Mouse (Mus musculus) thymus, adult 2 months (tissue): ENCODE results near the gene Alox12b. TPM values are rescaled to one million over a fixed set of nuclear protein-coding genes. Genes with fewer than 3 reads are reported as not detected.

Experiments
- DNase-seq: peaks from one replicate; pipeline ENCODE4 v3.0.0; 2021
- H3K27ac ChIP-seq: fragments of 200-500 bp; 2 replicates; pipeline ENCODE4 v1.5.1; 2012; ENCODE audit warnings: low read length, control low read depth; ENCODE audit not compliant: control insufficient read depth, insufficient read depth
- H3K27me3 ChIP-seq: fragments of 200-500 bp; 2 replicates; pipeline ENCODE4 v1.6.1; 2012; ENCODE audit warnings: mild to moderate bottlenecking, low read length, moderate library complexity, mixed read lengths; ENCODE audit not compliant: control insufficient read depth, insufficient read depth
- H3K36me3 ChIP-seq: fragments of 200-500 bp; 2 replicates; pipeline ENCODE4 v1.6.1; 2012; ENCODE audit warnings: mild to moderate bottlenecking, low read length, moderate library complexity; ENCODE audit not compliant: control insufficient read depth, insufficient read depth
- H3K4me1 ChIP-seq: fragments of 200-500 bp; replicated peaks from 2 replicates; pipeline ENCODE4 v1.6.1; 2012; ENCODE audit warnings: low read length; ENCODE audit not compliant: control insufficient read depth, insufficient read depth
- H3K4me3 ChIP-seq: fragments of 200-500 bp; 2 replicates; pipeline ENCODE4 v1.5.1; 2012; ENCODE audit warnings: mild to moderate bottlenecking, low read length, control low read depth, moderate library complexity; ENCODE audit not compliant: control insufficient read depth, insufficient read depth
- CTCF ChIP-seq: fragments of 200-500 bp; IDR thresholded peaks from 2 replicates; pipeline ENCODE4 v1.5.1; 2012; ENCODE audit warnings: mild to moderate bottlenecking, control low read depth, low read length, moderate library complexity, borderline replicate concordance; ENCODE audit not compliant: control insufficient read depth, poor library complexity, insufficient read depth; ENCODE audit errors: extremely low read depth
- POLR2A ChIP-seq: fragments of 200-500 bp; IDR thresholded peaks from 2 replicates; pipeline ENCODE4 v1.6.1; 2012; ENCODE audit warnings: mild to moderate bottlenecking, low read length, control low read depth, moderate library complexity; ENCODE audit not compliant: control insufficient read depth, poor library complexity, insufficient read depth; ENCODE audit errors: extremely low read depth
- WGBS: fragments of 180-500 bp; shearing (Covaris S2); methylation state at CpG from one replicate; pipeline ENCODE4 v1.1.7; 2018; 5-methylcytosine and 5-hydroxymethylcytosine counted together
- polyA plus RNA-seq: library from polyadenylated mRNA; depleted of rRNA; stranded (reverse); fragments of >200 nt; gene quantifications from 2 replicates; pipeline ENCODE4 v1.2.3, GENCODE M21; 2012

Gene Alox12b
- polyA plus RNA-seq, 1 experiment = 1.00 TPM

GRCm38 (mm10) chr11:69172606-69173005, 15.8 kb downstream of the Alox12b start:
- no peak overlapping the region for H3K4me3 ChIP-seq
- H3K4me1 ChIP-seq = no peaks in the 10 kb centered on the region
- TF ChIP-seq POLR2A (no peak), CTCF (no peak)
- H3K36me3 ChIP-seq = no peaks in the 10 kb centered on the region
- H3K27ac ChIP-seq = no peak overlapping the region
- WGBS = 96% methylated on average over 2 of the region's 2 CpGs
- no peaks in the 10 kb centered on the region for H3K27me3 ChIP-seq
- no peak for DNase-seq

- no peak for DNase-seq
- Histone ChIP-seq H3K27me3 (no peaks in the 10 kb centered on the region), H3K4me3 (no peak overlapping the region), H3K36me3 (no peaks in the 10 kb centered on the region), H3K4me1 (no peaks in the 10 kb centered on the region), H3K27ac (no peak overlapping the region)
- 95% methylated on average over 7 of the region's 7 CpGs for WGBS
- TF ChIP-seq CTCF = no peak
- TF ChIP-seq POLR2A = no peak
Measured at GRCm38 (mm10) chr11:69174722-69175121, 17.9 kb downstream of the Alox12b start.

GRCm38 (mm10) chr11:69178525-69178924, 21.7 kb downstream of the Alox12b start:
- H3K27me3 ChIP-seq = no peaks in the 10 kb centered on the region; the same call in 1 of the 2 replicates
- H3K4me3 ChIP-seq = no peak overlapping the region
- H3K4me1 ChIP-seq = no peaks in the 10 kb centered on the region
- no peaks in the 10 kb centered on the region for H3K36me3 ChIP-seq
- DNase-seq = no peak
- TF ChIP-seq POLR2A (no peak), CTCF (no peak)
- 83% methylated on average over 3 of the region's 3 CpGs for WGBS
- no peak overlapping the region for H3K27ac ChIP-seq

GRCm38 (mm10) chr11:69179512-69179911, 22.7 kb downstream of the Alox12b start:
- Histone ChIP-seq H3K36me3 (no peaks in the 10 kb centered on the region), H3K4me1 (no peaks in the 10 kb centered on the region), H3K27ac (no peak overlapping the region), H3K27me3 (no peaks in the 10 kb centered on the region; the same call in 1 of the 2 replicates), H3K4me3 (no peak overlapping the region)
- no peak for DNase-seq
- TF ChIP-seq CTCF (no peak), POLR2A (no peak)
- WGBS = 89% methylated on average over 3 of the region's 3 CpGs

- WGBS = 89% methylated on average over 4 of the region's 4 CpGs
- no peak for TF ChIP-seq POLR2A
- no peak overlapping the region for H3K27ac ChIP-seq
- no peaks in the 10 kb centered on the region for H3K4me1 ChIP-seq
- no peaks in the 10 kb centered on the region for H3K36me3 ChIP-seq
- no peak overlapping the region for H3K4me3 ChIP-seq
- DNase-seq = no peak
- H3K27me3 ChIP-seq = no peaks in the 10 kb centered on the region; the same call in 1 of the 2 replicates
Measured at GRCm38 (mm10) chr11:69180120-69180519, 23.3 kb downstream of the Alox12b start.

- TF ChIP-seq POLR2A = no peak
- TF ChIP-seq CTCF = no peak
- no peaks in the 10 kb centered on the region for H3K36me3 ChIP-seq
- H3K27me3 ChIP-seq = no peaks in the 10 kb centered on the region; the same call in 1 of the 2 replicates
- DNase-seq = no peak
- 93% methylated on average over 5 of the region's 5 CpGs for WGBS
- H3K4me3 ChIP-seq = no peak overlapping the region
- H3K27ac ChIP-seq = no peak overlapping the region
- H3K4me1 ChIP-seq = no peaks in the 10 kb centered on the region
Measured at GRCm38 (mm10) chr11:69185031-69185430, 28.2 kb downstream of the Alox12b start.

- Histone ChIP-seq H3K27me3 (no peaks in the 10 kb centered on the region; the same call in 1 of the 2 replicates), H3K27ac (no peak overlapping the region), H3K36me3 (no peaks in the 10 kb centered on the region), H3K4me1 (no peaks in the 10 kb centered on the region), H3K4me3 (no peak overlapping the region)
- WGBS = 89% methylated on average over 6 of the region's 6 CpGs
- TF ChIP-seq POLR2A = no peak
- no peak for TF ChIP-seq CTCF
- no peak for DNase-seq
Measured at GRCm38 (mm10) chr11:69185936-69186335, 29.1 kb downstream of the Alox12b start.
